Mouse (Mus musculus): ENCODE data around the gene Bcl2l11. TPM values are rescaled to one million over a fixed set of nuclear protein-coding genes. Genes with fewer than 3 reads are reported as not detected.

The Bcl2l11 gene
- polyA plus RNA-seq, 1 experiment = 54.4 TPM

DNA sequence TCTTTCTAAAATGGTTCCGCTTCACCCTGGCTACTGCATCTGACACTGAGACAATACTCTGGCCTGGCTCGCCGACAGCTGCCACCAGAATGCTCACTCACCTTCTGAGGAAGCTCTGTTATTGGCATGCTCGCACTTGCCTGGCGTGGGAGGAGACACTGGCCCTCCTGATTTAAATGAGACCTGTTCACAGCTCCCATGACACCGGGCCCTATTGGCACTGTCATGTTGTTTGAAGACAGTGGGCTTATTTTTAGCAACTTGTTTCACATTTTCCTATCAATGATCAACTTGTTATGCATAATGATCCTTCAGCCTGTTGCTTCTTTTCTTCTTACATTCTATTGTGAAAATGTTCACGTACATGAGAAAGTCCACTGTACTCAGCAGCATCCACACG lies 37.3 kb downstream of the Bcl2l11 start:
- WGBS = 95% methylated on average over 8 of the region's 8 CpGs
- no peaks in the 10 kb centered on the region for H3K27me3 ChIP-seq (ENCODE audit: control insufficient read depth, insufficient read depth, low read length)
- no peak for DNase-seq
- H3K4me1 ChIP-seq (replicated peaks; ENCODE audit: control insufficient read depth, insufficient read depth, low read length) = peaks cover 33% of the 10 kb centered on the region
- no peak overlapping the region for H3K4me3 ChIP-seq (ENCODE audit: control insufficient read depth, insufficient read depth, low read length)
- no peak overlapping the region for H3K27ac ChIP-seq (ENCODE audit: control insufficient read depth, insufficient read depth, low read length)
- TF ChIP-seq CTCF (IDR thresholded peaks at IDR 0.05; ENCODE audit: borderline replicate concordance, control insufficient read depth, extremely low read depth, insufficient read depth, low read length, poor library complexity) (no peak), POLR2A (IDR thresholded peaks at IDR 0.05; ENCODE audit: control insufficient read depth, extremely low read depth, insufficient read depth, low read length, poor library complexity) (no peak)
- H3K36me3 ChIP-seq (ENCODE audit: control insufficient read depth, insufficient read depth, low read length) = no peaks in the 10 kb centered on the region

DNA sequence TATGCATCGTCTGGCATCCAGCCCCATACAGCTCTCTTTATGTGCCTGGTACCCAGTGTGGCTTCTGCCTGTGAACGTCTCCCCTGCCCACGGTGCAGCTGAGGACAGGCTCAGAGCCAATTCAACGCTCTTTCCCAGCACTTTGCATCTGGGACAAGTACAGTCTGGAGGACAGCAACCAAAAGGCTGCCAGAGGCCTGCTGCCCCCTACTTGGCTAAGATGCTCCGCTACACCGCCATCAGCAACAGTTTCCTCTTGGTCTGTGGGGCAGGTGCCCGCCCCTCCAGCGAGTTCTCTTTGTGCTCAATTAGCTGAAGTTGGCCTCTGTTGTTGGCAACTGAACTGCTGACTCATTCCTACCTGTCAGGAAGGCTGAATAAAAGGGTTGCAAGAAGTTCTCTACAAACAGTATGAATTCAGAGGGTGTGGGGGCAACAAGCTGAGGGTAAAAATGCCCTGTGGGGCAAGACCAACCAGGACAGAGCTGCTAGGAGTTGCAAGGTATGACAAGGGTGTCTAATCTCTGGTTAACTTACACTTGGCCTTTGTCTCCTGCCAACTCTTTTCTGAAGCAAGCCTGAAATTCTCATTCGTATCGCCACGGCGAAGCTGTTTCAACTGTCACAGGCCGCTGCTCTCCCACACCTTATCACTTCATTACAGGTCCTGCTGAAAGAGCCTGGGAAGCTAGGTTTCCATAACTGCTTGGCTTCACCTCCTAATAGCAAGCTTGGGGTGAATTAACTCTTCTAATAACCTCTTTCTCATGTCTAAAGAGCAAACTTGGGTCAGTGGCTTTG lies 41.0 kb downstream of the Bcl2l11 start:
- WGBS = 65% methylated on average over 13 of the region's 13 CpGs
- no peak overlapping the region for H3K4me3 ChIP-seq (ENCODE audit: control insufficient read depth, insufficient read depth, low read length)
- H3K27me3 ChIP-seq (ENCODE audit: control insufficient read depth, insufficient read depth, low read length) = no peaks in the 10 kb centered on the region
- no peak for DNase-seq
- H3K4me1 ChIP-seq (replicated peaks; ENCODE audit: control insufficient read depth, insufficient read depth, low read length) = peaks cover 15% of the 10 kb centered on the region
- H3K27ac ChIP-seq (ENCODE audit: control insufficient read depth, insufficient read depth, low read length) = no peak overlapping the region
- no peak for TF ChIP-seq POLR2A (IDR thresholded peaks at IDR 0.05; ENCODE audit: control insufficient read depth, extremely low read depth, insufficient read depth, low read length, poor library complexity)
- TF ChIP-seq CTCF (IDR thresholded peaks at IDR 0.05; ENCODE audit: borderline replicate concordance, control insufficient read depth, extremely low read depth, insufficient read depth, low read length, poor library complexity) = no peak
- no peaks in the 10 kb centered on the region for H3K36me3 ChIP-seq (ENCODE audit: control insufficient read depth, insufficient read depth, low read length)

DNA sequence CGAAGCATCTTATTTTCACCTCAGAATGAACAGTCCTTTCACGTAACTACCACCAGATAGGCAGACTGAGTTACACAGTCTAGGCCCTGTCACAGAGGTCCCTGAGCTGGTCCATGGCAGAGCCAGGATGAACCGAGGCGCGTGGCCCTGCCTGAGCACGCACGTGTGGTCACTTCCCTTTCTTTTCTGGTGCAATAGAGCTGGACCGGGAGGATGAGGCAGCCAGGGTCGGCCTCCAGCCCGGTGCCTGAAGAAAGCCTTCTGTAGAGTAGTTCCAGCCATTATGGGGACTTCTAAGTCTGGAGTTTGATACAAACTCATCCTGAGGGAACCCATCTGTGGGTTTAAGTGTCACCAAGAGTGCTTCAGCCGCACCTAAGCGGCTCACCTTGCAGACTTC lies 42.1 kb downstream of the Bcl2l11 start:
- TF ChIP-seq CTCF (IDR thresholded peaks at IDR 0.05; ENCODE audit: borderline replicate concordance, control insufficient read depth, extremely low read depth, insufficient read depth, low read length, poor library complexity) (no peak), POLR2A (IDR thresholded peaks at IDR 0.05; ENCODE audit: control insufficient read depth, extremely low read depth, insufficient read depth, low read length, poor library complexity) (no peak)
- no peak for DNase-seq
- no peak overlapping the region for H3K27ac ChIP-seq (ENCODE audit: control insufficient read depth, insufficient read depth, low read length)
- H3K4me3 ChIP-seq (ENCODE audit: control insufficient read depth, insufficient read depth, low read length) = no peak overlapping the region
- no peaks in the 10 kb centered on the region for H3K27me3 ChIP-seq (ENCODE audit: control insufficient read depth, insufficient read depth, low read length)
- H3K36me3 ChIP-seq (ENCODE audit: control insufficient read depth, insufficient read depth, low read length) = no peaks in the 10 kb centered on the region
- H3K4me1 ChIP-seq (replicated peaks; ENCODE audit: control insufficient read depth, insufficient read depth, low read length) = peaks cover 15% of the 10 kb centered on the region
- WGBS = 78% methylated on average over 12 of the region's 12 CpGs

DNA sequence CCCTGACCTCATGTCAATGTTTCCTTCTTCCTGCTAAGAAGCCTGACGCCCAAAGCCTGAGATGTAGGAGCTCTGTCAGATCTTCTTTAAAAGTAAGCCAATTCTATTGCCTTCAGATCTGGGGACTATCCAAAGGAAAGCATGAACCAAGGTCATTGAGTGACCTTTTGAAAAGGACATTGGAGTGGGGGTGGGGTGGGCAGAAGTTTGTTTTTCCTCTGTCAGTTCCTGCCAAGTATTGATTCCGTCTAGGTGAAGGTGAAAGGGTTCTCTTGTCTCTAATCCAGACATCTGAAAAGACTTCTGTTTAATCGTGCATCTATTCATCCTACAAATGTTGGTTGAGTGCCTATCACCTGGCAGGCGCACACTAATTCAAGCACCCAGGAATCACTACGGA lies 43.6 kb downstream of the Bcl2l11 start:
- H3K4me1 ChIP-seq (replicated peaks; ENCODE audit: control insufficient read depth, insufficient read depth, low read length) = peaks cover 15% of the 10 kb centered on the region
- TF ChIP-seq CTCF (IDR thresholded peaks at IDR 0.05; ENCODE audit: borderline replicate concordance, control insufficient read depth, extremely low read depth, insufficient read depth, low read length, poor library complexity) (no peak), POLR2A (IDR thresholded peaks at IDR 0.05; ENCODE audit: control insufficient read depth, extremely low read depth, insufficient read depth, low read length, poor library complexity) (no peak)
- no peaks in the 10 kb centered on the region for H3K36me3 ChIP-seq (ENCODE audit: control insufficient read depth, insufficient read depth, low read length)
- WGBS = 95% methylated on average over 5 of the region's 5 CpGs
- no peaks in the 10 kb centered on the region for H3K27me3 ChIP-seq (ENCODE audit: control insufficient read depth, insufficient read depth, low read length)
- no peak for DNase-seq
- H3K27ac ChIP-seq (ENCODE audit: control insufficient read depth, insufficient read depth, low read length) = no peak overlapping the region
- H3K4me3 ChIP-seq (ENCODE audit: control insufficient read depth, insufficient read depth, low read length) = no peak overlapping the region

DNA sequence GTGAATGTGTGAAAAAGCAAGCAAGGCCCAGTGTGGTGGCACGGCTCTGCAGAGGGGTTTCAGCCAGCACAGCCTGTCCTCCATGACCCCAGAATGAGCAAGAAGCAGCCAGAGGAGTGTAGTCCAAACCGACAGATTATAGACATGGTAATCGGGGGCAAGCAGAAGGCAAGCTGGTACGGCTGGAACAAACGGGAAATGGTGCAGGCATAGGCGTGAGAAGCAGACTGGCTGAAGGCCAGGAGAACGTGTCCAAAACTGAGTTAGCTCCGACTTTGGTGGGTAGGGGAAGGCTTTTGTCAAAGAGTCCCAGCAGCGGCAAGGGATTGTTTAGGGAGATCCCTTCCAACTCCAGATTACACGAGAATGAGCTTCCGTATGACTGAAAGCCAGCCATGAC lies 44.1 kb downstream of the Bcl2l11 start:
- DNase-seq = no peak
- WGBS = 94% methylated on average over 11 of the region's 11 CpGs
- H3K36me3 ChIP-seq (ENCODE audit: control insufficient read depth, insufficient read depth, low read length) = no peaks in the 10 kb centered on the region
- H3K27ac ChIP-seq (ENCODE audit: control insufficient read depth, insufficient read depth, low read length) = no peak overlapping the region
- TF ChIP-seq POLR2A (IDR thresholded peaks at IDR 0.05; ENCODE audit: control insufficient read depth, extremely low read depth, insufficient read depth, low read length, poor library complexity) = no peak
- no peak for TF ChIP-seq CTCF (IDR thresholded peaks at IDR 0.05; ENCODE audit: borderline replicate concordance, control insufficient read depth, extremely low read depth, insufficient read depth, low read length, poor library complexity)
- no peak overlapping the region for H3K4me3 ChIP-seq (ENCODE audit: control insufficient read depth, insufficient read depth, low read length)
- no peaks in the 10 kb centered on the region for H3K27me3 ChIP-seq (ENCODE audit: control insufficient read depth, insufficient read depth, low read length)
- H3K4me1 ChIP-seq (replicated peaks; ENCODE audit: control insufficient read depth, insufficient read depth, low read length) = peaks cover 15% of the 10 kb centered on the region

DNA sequence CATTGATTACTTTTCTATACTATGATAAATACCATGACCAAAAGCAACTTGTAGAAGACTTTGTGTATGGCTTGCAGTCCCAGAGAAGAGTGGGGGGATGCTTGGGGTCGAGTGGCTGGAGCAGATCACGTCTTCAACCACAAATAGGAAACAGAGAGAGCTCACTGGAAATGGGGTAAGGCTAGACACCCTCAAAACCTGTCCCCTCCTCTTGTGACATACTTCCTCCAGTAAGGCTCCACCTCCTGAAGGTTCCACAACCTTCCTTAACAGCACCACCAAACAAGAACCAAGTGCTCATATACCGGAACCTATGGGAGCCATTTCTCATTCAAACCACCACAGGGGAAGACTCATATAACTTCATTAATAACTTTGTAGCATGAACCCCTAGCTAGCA lies 44.8 kb downstream of the Bcl2l11 start:
- TF ChIP-seq POLR2A (IDR thresholded peaks at IDR 0.05; ENCODE audit: control insufficient read depth, extremely low read depth, insufficient read depth, low read length, poor library complexity) (no peak), CTCF (IDR thresholded peaks at IDR 0.05; ENCODE audit: borderline replicate concordance, control insufficient read depth, extremely low read depth, insufficient read depth, low read length, poor library complexity) (no peak)
- H3K4me3 ChIP-seq (ENCODE audit: control insufficient read depth, insufficient read depth, low read length) = no peak overlapping the region
- 67% methylated on average over 3 of the region's 3 CpGs for WGBS
- H3K27me3 ChIP-seq (ENCODE audit: control insufficient read depth, insufficient read depth, low read length) = no peaks in the 10 kb centered on the region
- H3K36me3 ChIP-seq (ENCODE audit: control insufficient read depth, insufficient read depth, low read length) = no peaks in the 10 kb centered on the region
- H3K27ac ChIP-seq (ENCODE audit: control insufficient read depth, insufficient read depth, low read length) = no peak overlapping the region
- peaks cover 15% of the 10 kb centered on the region for H3K4me1 ChIP-seq (replicated peaks; ENCODE audit: control insufficient read depth, insufficient read depth, low read length)
- no peak for DNase-seq

Data from thymus, adult 2 months (tissue).